Mouse (Mus musculus) skeletal muscle tissue, adult 2 months (tissue): ENCODE data around the gene Vmn2r28.
"Not testable (repeated sequence)": the region's sequence is repeated elsewhere in the genome, so short reads cannot be mapped to it uniquely, and the experiment has no call there.

Experiments used
- DNase-seq: peaks from one replicate; pipeline ENCODE4 v3.0.0-alpha.2; 2012; ENCODE audit warnings: low read depth, low spot score

Vmn2r28 gene

GRCm38 (mm10) chr7:5493856-5494255 is at the start of gene Vmn2r28:
TSS of gene Vmn2r28 (minus strand) at chr7:5493956.
- not testable (repeated sequence) for DNase-seq

- DNase-seq = not testable (repeated sequence)
Observed at GRCm38 (mm10) chr7:5540770-5541436, 47.1 kb upstream of the Vmn2r28 start.

GRCm38 (mm10) chr7:5456674-5457073 is 37.1 kb downstream of the Vmn2r28 start, which contains the start of gene Vmn1r59:
TSS of gene Vmn1r59 (minus strand) at chr7:5456774.
- DNase-seq = no peak

GRCm38 (mm10) chr7:5454011-5454410 is 39.7 kb downstream of the Vmn2r28 start:
- not testable (repeated sequence) for DNase-seq

- DNase-seq = no peak
Observed at GRCm38 (mm10) chr7:5448627-5449026, 45.1 kb downstream of the Vmn2r28 start.
